Mouse (Mus musculus) hindbrain, embryonic 14.5 days (tissue): ENCODE measurements around the gene Lrmp. TPM values are rescaled to one million over a fixed set of nuclear protein-coding genes. Genes with fewer than 3 reads are reported as not detected.

Experiments
- ATAC-seq: fragments of 200-750 bp; cut with Nextera tagmentation; 2 replicates; pipeline ENCODE4 v1.8.0; 2017; ENCODE audit warnings: moderate number of reproducible peaks, mild to moderate bottlenecking, moderate TSS enrichment, moderate library complexity; ENCODE audit not compliant: low FRiP score
- DNase-seq: peaks from one replicate; pipeline ENCODE4 v3.0.0-alpha.2; 2015; ENCODE audit warnings: low spot score
- H3K27ac ChIP-seq: fragments of 300-500 bp; sonication (generic); 2 replicates; pipeline ENCODE4 v1.5.1; 2014; ENCODE audit warnings: mild to moderate bottlenecking, moderate library complexity
- H3K27me3 ChIP-seq: fragments of 300-500 bp; sonication (generic); 2 replicates; pipeline ENCODE4 v1.6.1; 2014; ENCODE audit warnings: mild to moderate bottlenecking, low read length, mixed read lengths; ENCODE audit not compliant: control insufficient read depth, insufficient read depth
- H3K36me3 ChIP-seq: fragments of 300-500 bp; sonication (generic); replicated peaks from 2 replicates; pipeline ENCODE4 v1.6.1; 2014; ENCODE audit not compliant: control insufficient read depth, insufficient read depth
- H3K4me1 ChIP-seq: fragments of 300-500 bp; sonication (generic); replicated peaks from 2 replicates; pipeline ENCODE4 v1.6.1; 2014; ENCODE audit warnings: antibody characterized with exemption, low read length, mixed read lengths; ENCODE audit not compliant: control insufficient read depth, insufficient read depth
- H3K4me2 ChIP-seq: fragments of 300-500 bp; sonication (generic); replicated peaks from 2 replicates; pipeline ENCODE4 v1.6.1; 2014; ENCODE audit warnings: mild to moderate bottlenecking, moderate library complexity
- H3K4me3 ChIP-seq: fragments of 300-500 bp; sonication (generic); replicated peaks from 2 replicates; pipeline ENCODE4 v1.5.1; 2014; ENCODE audit warnings: mild to moderate bottlenecking, low read length
- H3K9ac ChIP-seq: fragments of 300-500 bp; sonication (generic); 2 replicates; pipeline ENCODE4 v1.6.1; 2014
- H3K9me3 ChIP-seq: fragments of 300-500 bp; sonication (generic); 2 replicates; pipeline ENCODE4 v1.6.1; 2016; ENCODE audit warnings: low read length; ENCODE audit not compliant: control insufficient read depth
- WGBS: fragments of 180-500 bp; shearing (Covaris S2); extraction: QIAGEN DNeasy Blood & Tissue Kit; methylation state at CpG from one replicate; pipeline ENCODE4 v1.1.7; 2014; 5-methylcytosine and 5-hydroxymethylcytosine counted together
- polyA plus RNA-seq: library from polyadenylated mRNA; unstranded; fragments of >200 nt; fragmentation: Nextera tagmentation; extraction: Ambion mirVana; gene quantifications from 2 replicates; pipeline ENCODE4 v1.2.1, GENCODE M21; 2014

Lrmp gene
- polyA plus RNA-seq, 1 experiment from 2014 or later: 0.78 TPM

DNA sequence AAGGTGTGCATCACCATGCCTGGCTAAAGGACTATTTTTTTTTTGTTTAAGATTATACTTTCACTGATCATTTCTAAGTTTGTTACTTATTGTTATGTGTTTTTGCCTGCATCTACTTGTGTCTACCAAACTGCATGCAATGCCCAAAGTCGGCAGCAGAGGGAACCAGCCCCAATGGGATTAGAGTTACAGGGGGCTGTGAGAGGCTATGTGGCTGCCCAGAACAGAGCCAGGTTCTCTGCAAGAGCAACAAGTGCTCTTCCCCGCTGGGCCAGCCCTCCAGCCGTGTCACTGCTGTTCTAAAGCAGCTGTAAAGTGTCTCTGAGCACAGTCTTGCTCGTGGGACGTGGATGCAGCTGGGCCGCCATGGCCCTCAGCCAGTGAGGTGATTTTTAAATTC is 64.2 kb downstream of the Lrmp start:
- no peak overlapping the region for H3K27ac ChIP-seq
- DNase-seq (peak; percentile 58), ATAC-seq (no peak)
- H3K4me2 ChIP-seq: no peak overlapping the region
- no peak overlapping the region for H3K9ac ChIP-seq
- H3K4me3 ChIP-seq: no peak overlapping the region
- H3K9me3 ChIP-seq: no peaks in the 10 kb centered on the region
- H3K27me3 ChIP-seq: no peaks in the 10 kb centered on the region
- no peaks in the 10 kb centered on the region for H3K4me1 ChIP-seq
- H3K36me3 ChIP-seq: no peaks in the 10 kb centered on the region
- 12% methylated on average over 6 of the region's 6 CpGs for WGBS

DNA sequence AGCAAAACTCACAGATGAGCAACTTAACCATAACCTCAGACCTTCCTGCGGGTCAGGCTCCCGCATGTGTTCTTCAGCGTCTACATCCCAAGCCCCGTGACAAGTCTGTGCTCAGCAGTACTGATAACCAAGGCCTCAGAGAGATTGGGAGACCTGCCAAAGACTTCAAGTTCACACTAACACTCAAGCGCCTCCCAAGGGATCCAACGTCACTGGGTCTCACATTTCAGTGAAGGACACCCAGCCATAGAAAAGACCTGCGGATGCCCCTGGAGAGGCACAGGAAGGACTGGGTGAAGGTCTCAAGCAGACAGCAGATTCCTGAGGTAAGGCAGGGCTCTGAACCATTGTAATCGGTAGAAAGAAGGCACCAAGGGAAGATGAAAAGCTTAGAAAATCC is 66.6 kb downstream of the Lrmp start:
- H3K4me1 ChIP-seq: no peaks in the 10 kb centered on the region
- H3K36me3 ChIP-seq: no peaks in the 10 kb centered on the region
- H3K27me3 ChIP-seq: no peaks in the 10 kb centered on the region
- ATAC-seq: no peak
- no peak for DNase-seq
- no peak overlapping the region for H3K4me2 ChIP-seq
- H3K4me3 ChIP-seq: no peak overlapping the region
- H3K9ac ChIP-seq: no peak overlapping the region
- 90% methylated on average over 8 of the region's 8 CpGs for WGBS
- no peak overlapping the region for H3K27ac ChIP-seq
- H3K9me3 ChIP-seq: no peaks in the 10 kb centered on the region

DNA sequence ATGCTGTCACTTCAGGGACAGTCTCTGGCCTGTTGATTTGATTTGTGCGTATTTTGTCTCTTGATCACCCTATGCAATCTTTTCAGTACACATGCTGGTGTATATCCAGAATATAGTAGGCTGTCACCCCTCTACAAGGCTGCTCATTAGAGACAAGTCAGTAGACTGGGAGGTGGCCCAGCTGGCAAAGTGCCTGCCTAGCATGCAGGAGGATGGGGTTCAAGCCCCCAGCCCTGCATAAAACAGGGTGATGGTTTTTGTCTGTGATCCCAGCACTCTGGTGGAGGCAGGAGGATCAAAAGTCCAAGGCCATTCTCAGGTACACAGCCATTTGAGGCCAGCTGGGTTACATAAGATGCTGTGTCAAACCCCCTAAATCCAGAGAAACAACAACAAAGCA is 70.6 kb downstream of the Lrmp start:
- H3K9ac ChIP-seq: no peak overlapping the region
- WGBS: 89% methylated on average over 1 of the region's 1 CpGs

DNA sequence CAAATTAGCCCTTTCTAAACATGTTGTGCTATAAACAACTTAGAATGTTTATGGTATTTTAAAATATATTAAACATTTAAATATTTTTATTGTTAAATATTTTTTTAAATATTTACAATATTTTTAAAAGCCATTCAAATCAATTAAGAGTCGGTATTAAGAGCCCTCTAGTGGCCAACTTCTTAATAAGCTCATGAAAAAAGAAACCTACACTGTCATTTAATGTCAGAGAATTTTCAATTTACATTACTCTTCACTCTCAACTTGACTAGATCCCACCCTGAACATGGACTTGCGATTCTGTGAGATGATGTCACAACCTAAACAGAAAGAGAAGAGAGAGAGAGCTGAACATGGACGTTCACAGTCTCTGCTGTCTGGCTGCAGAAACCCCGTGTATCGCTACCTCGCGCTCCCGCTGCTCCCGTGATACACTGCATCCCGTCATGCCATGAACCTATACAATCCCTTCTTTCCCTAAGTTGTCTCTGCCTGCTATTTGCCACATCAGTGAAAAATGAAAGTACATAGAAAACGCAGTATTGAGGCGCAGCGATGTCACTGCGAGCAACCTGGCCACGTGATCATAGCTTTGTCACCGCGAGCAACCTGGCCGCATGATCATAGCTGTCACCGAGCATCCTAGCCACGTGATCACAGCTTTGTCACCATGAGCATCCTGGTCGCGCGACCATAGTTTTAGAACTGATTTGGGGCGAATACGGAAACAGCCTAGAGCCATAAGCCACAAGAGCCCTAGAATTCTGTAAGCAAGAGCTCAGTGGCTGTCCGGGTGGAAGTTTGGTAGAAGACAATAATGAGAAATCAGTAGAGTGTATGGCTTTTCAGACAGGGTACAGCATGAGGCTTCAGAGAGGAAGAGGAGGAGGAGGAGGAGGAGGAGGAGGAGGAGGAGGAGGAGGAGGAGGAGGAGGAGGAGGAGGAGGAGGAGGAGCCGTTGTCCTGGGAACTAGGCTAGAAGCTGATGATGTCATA is 71.9 kb downstream of the Lrmp start:
- peak overlapping the region; percentile 48 for H3K4me2 ChIP-seq
- no peaks in the 10 kb centered on the region for H3K9me3 ChIP-seq
- H3K27me3 ChIP-seq: no peaks in the 10 kb centered on the region
- DNase-seq: peak; percentile 78
- WGBS: 59% methylated on average over 27 of the region's 27 CpGs
- H3K4me1 ChIP-seq: no peaks in the 10 kb centered on the region
- H3K36me3 ChIP-seq: no peaks in the 10 kb centered on the region
- H3K4me3 ChIP-seq: peak overlapping the region; percentile 18
- H3K9ac ChIP-seq: peak overlapping the region; percentile 40
- peak overlapping the region; percentile 76 for H3K27ac ChIP-seq
- ATAC-seq: peak; percentile 79

More for the DNA sequence above, 70.6 kb downstream of the Lrmp start:
- ATAC-seq (no peak), DNase-seq (no peak)
- H3K4me3 ChIP-seq: no peak overlapping the region
- H3K4me1 ChIP-seq: no peaks in the 10 kb centered on the region
- no peak overlapping the region for H3K4me2 ChIP-seq
- no peaks in the 10 kb centered on the region for H3K36me3 ChIP-seq
- H3K27ac ChIP-seq: no peak overlapping the region
- H3K27me3 ChIP-seq: no peaks in the 10 kb centered on the region
- no peaks in the 10 kb centered on the region for H3K9me3 ChIP-seq

DNA sequence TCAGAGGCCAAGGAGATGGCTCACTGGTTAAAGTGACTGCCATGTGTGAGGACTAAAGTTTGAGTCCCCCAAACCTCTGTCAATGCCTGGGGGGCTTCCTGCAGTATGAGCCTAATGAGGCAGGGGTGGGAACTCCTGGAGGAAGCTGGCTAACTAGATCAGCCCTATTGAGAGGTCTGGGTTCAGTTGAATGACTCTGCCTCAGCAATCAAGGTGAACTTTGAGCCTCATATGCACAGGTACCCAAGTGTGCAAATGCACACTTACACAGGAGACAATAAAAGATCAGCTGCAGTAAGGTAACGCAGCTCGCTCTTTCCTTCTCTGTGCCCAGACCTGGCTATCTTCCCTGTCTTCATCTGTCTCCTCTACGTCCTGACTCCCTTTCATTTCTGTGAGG is 77.6 kb downstream of the Lrmp start:
- H3K9me3 ChIP-seq: no peaks in the 10 kb centered on the region
- H3K27ac ChIP-seq: no peak overlapping the region
- no peaks in the 10 kb centered on the region for H3K4me1 ChIP-seq
- H3K27me3 ChIP-seq: no peaks in the 10 kb centered on the region
- 92% methylated on average over 3 of the region's 3 CpGs for WGBS
- H3K4me3 ChIP-seq: no peak overlapping the region
- H3K36me3 ChIP-seq: no peaks in the 10 kb centered on the region
- H3K9ac ChIP-seq: no peak overlapping the region
- no peak for ATAC-seq
- no peak for DNase-seq
- no peak overlapping the region for H3K4me2 ChIP-seq

DNA sequence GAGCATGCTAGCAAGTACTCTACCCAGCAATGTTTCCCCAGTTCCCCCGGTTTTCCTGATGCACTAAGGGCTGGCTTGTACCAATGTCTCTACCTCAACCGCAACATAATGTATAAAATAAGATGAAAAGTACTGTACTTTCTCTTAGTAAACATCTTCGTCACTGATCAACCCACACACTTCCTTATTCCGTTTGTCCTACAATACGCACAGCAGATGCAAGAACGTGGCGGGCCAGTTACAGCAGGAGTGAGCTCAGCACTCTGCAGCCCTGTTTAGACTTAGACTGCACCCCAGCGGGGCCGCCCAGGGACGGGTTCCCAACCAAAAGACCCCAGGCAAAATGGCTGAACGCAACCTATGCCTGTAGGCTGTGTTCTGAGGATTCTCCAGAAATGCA is 78.0 kb downstream of the Lrmp start:
- DNase-seq (no peak), ATAC-seq (no peak)
- 84% methylated on average over 11 of the region's 11 CpGs for WGBS
- no peak overlapping the region for H3K4me2 ChIP-seq
- H3K9me3 ChIP-seq: no peaks in the 10 kb centered on the region
- H3K36me3 ChIP-seq: no peaks in the 10 kb centered on the region
- no peaks in the 10 kb centered on the region for H3K4me1 ChIP-seq
- H3K27me3 ChIP-seq: no peaks in the 10 kb centered on the region
- no peak overlapping the region for H3K9ac ChIP-seq
- H3K27ac ChIP-seq: no peak overlapping the region
- no peak overlapping the region for H3K4me3 ChIP-seq

DNA sequence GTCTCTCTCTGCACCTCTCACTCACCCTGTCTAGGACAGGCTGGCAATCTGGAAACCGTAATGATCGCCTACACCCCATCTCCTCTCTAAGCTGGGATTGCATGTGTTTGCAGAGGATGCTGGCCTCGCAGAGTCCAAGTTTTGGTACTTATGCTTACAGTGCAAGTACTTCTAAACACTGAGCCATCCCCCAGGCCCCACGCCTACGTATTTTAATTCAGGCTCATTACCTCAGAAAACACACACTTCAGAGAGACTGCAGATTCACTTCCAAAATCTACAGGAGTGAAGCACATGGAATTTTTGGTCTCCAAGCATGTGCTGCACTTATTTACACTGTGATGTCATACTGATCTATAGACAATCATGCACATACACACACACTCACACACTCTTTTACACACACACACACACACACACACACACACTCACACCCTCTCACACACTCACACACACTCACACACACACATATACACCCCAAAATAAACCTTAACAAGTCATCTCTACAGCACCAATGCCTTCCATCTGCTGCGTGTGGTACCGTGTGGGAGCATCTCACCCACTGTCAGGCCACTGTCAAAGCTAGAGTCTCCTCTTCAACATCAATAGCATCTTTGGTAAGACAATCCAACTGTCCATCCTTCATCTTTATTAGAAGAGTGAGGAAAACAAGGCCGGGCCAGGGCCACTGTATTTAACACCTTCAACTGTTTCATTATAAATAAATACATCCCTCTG is 82.7 kb downstream of the Lrmp start:
- Histone ChIP-seq H3K4me3 (no peak overlapping the region), H3K4me2 (no peak overlapping the region), H3K27ac (no peak overlapping the region), H3K4me1 (no peaks in the 10 kb centered on the region), H3K36me3 (no peaks in the 10 kb centered on the region), H3K9me3 (no peaks in the 10 kb centered on the region), H3K27me3 (no peaks in the 10 kb centered on the region), H3K9ac (no peak overlapping the region)
- DNase-seq: no peak
- ATAC-seq: no peak
- 96% methylated on average over 8 of the region's 8 CpGs for WGBS

DNA sequence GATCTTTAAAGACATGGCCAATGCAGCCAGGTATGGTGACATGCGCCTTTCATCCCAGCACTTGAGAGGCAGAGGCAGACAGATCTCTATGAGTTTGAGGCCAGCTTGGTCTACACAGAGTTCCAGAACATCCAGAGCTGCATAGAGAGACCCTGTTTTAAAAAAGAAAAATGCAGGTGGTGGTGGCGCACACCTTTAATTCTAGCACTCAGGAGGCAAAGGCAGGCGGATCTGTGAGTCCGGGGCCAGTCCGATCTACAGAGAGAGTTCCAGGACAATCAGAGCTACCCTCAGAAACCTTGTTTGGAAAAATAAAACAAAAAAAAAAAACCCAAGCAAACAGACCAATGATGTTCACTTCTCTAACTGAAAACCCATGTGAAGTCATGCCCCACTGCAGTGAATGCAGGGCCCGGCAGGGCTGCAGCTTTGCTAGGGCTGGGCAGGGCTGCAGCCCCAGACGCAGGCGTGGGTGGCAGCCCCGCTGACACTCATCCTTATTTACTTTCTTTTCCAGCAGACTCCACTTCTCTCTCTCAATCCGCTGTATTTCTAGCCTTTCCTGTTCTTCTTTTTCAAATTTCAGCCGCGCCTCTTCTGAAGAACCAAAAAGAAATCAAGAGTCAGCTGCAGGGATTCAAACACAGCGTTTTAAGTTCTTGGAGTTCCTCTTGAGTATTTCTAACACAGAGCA is 87.1 kb downstream of the Lrmp start:
- H3K27ac ChIP-seq: no peak overlapping the region
- H3K4me2 ChIP-seq: no peak overlapping the region
- 83% methylated on average over 13 of the region's 13 CpGs for WGBS
- H3K4me1 ChIP-seq: no peaks in the 10 kb centered on the region
- no peaks in the 10 kb centered on the region for H3K27me3 ChIP-seq
- no peaks in the 10 kb centered on the region for H3K9me3 ChIP-seq
- ATAC-seq (no peak), DNase-seq (no peak)
- H3K9ac ChIP-seq: no peak overlapping the region
- no peak overlapping the region for H3K4me3 ChIP-seq
- no peaks in the 10 kb centered on the region for H3K36me3 ChIP-seq

DNA sequence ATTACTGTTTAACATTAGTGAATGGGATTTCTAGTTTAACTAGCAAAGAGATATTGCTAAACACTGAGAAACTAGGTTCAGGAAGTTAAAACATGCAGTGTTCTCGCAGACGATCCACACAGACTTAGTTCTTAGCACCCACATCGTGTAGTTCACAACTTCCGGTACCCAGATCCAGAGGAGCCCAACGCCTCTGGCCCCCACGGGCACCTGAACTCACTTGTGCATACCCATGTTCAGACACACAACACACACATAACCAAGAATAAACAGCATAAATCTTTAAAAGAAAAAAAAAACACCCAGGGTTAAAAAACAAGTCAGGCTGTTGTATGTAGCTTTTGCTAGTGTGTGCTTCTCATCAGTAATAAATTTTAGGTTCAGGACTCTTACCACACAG is 89.0 kb downstream of the Lrmp start:
- ATAC-seq: no peak
- no peaks in the 10 kb centered on the region for H3K4me1 ChIP-seq
- no peaks in the 10 kb centered on the region for H3K36me3 ChIP-seq
- no peaks in the 10 kb centered on the region for H3K27me3 ChIP-seq
- H3K9ac ChIP-seq: no peak overlapping the region
- no peak overlapping the region for H3K4me3 ChIP-seq
- H3K9me3 ChIP-seq: no peaks in the 10 kb centered on the region
- WGBS: 94% methylated on average over 6 of the region's 6 CpGs
- no peak for DNase-seq
- no peak overlapping the region for H3K4me2 ChIP-seq
- H3K27ac ChIP-seq: no peak overlapping the region
